Mouse (Mus musculus) hindbrain, embryonic 12.5 days (tissue): ENCODE data around the gene Mis18a. TPM values are rescaled to one million over a fixed set of nuclear protein-coding genes. Genes with fewer than 3 reads are reported as not detected.

Experiments used
- ATAC-seq: fragments of 200-750 bp; cut with Nextera tagmentation; 2 replicates; pipeline ENCODE4 v1.8.0; 2017; ENCODE audit warnings: moderate TSS enrichment; ENCODE audit not compliant: low FRiP score
- H3K27ac ChIP-seq: fragments of 300-500 bp; sonication (generic); 2 replicates; pipeline ENCODE4 v1.5.1; 2016; ENCODE audit warnings: mild to moderate bottlenecking
- H3K27me3 ChIP-seq: fragments of 300-500 bp; sonication (generic); 2 replicates; pipeline ENCODE4 v1.6.1; 2016; ENCODE audit warnings: mild to moderate bottlenecking
- H3K36me3 ChIP-seq: fragments of 300-500 bp; sonication (generic); 2 replicates; pipeline ENCODE4 v1.6.1; 2016; ENCODE audit warnings: mild to moderate bottlenecking
- H3K4me1 ChIP-seq: fragments of 300-500 bp; sonication (generic); 2 replicates; pipeline ENCODE4 v1.6.1; 2016
- H3K4me2 ChIP-seq: fragments of 300-500 bp; sonication (generic); replicated peaks from 2 replicates; pipeline ENCODE4 v1.6.1; 2016; ENCODE audit warnings: mild to moderate bottlenecking
- H3K4me3 ChIP-seq: fragments of 300-500 bp; sonication (generic); 2 replicates; pipeline ENCODE4 v1.5.1; 2016; ENCODE audit warnings: mild to moderate bottlenecking
- H3K9ac ChIP-seq: fragments of 300-500 bp; sonication (generic); 2 replicates; pipeline ENCODE4 v1.6.1; 2016; ENCODE audit warnings: mild to moderate bottlenecking, moderate library complexity
- H3K9me3 ChIP-seq: fragments of 300-500 bp; sonication (generic); replicated peaks from 2 replicates; pipeline ENCODE4 v1.6.1; 2016; ENCODE audit warnings: mild to moderate bottlenecking
- WGBS: fragments of 180-500 bp; shearing (Covaris S2); methylation state at CpG from one replicate; pipeline ENCODE4 v1.1.7; 2016; 5-methylcytosine and 5-hydroxymethylcytosine counted together
- polyA plus RNA-seq: library from polyadenylated mRNA; unstranded; fragments of >200 nt; fragmentation: Nextera tagmentation; extraction: Ambion mirVana; gene quantifications from 2 replicates; pipeline ENCODE4 v1.2.1, GENCODE M21; 2016

Gene Mis18a
- polyA plus RNA-seq, 1 experiment from 2014 or later = 49.5 TPM

DNA sequence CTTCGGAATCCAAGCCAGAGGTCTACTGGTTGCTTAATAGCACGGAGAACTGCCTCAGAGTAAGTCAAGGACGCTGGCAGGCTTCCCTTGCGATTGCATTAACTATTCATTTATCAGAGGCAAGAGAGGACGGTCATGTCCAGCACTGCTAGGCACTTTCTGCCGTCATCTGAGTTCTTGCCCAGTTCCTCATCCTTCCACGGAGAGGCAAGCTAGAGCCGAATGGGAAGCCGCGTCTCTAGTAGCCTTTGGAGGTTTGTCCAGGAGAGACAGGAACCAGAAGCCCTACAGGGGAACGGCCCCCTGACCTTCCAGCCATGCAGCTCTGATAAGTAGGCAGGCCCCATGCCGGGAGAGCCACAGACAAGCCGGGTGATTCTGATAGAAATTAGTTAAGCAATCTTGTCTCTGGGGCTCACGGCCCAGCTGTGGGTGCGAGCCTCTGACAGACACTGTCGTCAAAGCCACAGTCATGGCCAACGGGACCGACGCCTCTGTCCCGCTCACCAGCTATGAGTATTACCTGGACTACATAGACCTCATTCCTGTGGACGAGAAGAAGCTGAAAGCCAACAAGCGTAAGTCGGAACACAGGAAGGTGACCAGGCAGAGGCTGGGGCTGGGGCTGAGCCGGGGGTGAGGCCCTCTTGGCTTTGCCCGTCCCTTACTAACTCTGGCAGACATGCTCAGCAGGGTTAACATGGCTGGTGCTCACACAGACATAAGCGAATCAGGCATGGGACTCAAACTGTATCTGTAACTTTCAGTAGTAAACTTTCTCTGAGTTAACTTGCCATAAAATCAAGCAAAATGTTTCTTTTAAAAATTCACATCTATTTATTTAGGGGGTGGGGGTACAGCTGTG is 11.1 kb upstream of the Mis18a start, which contains the start of gene Mrap:
Mrap (plus strand) TSS at position 116 of the 865 bp plus-strand sequence.
- Histone ChIP-seq H3K27me3 (peaks cover 2% of the 10 kb centered on the region; the same call in 1 of the 2 replicates), H3K27ac (no peak within 1 kb of the TSS), H3K9me3 (no peaks in the 10 kb centered on the region), H3K36me3 (no peaks in the 10 kb centered on the region), H3K4me2 (no peak within 1 kb of the TSS), H3K9ac (no peak within 1 kb of the TSS), H3K4me1 (peaks cover 14% of the 10 kb centered on the region), H3K4me3 (no peak within 1 kb of the TSS)
- WGBS = 87% methylated on average over 26 of the region's 26 CpGs
- no peak for ATAC-seq

DNA sequence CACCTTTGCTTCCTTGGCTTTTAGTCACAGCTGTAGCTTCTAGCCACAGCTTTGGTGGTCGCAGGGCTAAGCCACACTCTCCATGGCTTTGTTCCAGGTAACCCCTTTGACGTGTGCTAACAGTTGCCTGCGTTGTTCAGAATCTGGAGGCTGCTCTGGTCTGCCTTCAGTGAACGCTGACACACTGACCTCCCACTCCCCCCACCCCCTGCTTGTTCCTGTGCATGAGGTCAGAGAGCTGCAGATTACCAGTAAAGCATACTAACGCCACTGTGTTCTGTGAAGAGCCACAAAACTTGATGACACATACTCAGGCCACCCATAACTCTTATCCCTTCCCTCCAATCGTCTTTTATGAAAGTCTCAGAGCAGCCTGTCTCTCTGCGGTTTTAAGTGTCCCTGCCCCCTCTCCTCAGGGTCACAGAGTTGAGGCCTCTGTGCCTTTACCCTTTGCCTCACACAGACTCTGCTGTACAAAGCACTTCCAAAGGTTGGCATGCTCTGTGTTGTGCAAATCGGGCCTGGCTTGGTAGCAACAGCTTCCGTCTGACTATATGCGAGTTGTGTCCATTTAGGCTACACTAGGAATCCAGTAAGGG is 9.6 kb upstream of the Mis18a start:
- no peak overlapping the region for H3K4me2 ChIP-seq
- H3K4me1 ChIP-seq = peaks cover 6% of the 10 kb centered on the region
- no peak overlapping the region for H3K4me3 ChIP-seq
- no peak for ATAC-seq
- H3K9me3 ChIP-seq = no peaks in the 10 kb centered on the region
- 69% methylated on average over 10 of the region's 10 CpGs for WGBS
- H3K27me3 ChIP-seq = peaks cover 2% of the 10 kb centered on the region; the same call in 1 of the 2 replicates
- no peaks in the 10 kb centered on the region for H3K36me3 ChIP-seq
- H3K9ac ChIP-seq = no peak overlapping the region
- no peak overlapping the region for H3K27ac ChIP-seq

DNA sequence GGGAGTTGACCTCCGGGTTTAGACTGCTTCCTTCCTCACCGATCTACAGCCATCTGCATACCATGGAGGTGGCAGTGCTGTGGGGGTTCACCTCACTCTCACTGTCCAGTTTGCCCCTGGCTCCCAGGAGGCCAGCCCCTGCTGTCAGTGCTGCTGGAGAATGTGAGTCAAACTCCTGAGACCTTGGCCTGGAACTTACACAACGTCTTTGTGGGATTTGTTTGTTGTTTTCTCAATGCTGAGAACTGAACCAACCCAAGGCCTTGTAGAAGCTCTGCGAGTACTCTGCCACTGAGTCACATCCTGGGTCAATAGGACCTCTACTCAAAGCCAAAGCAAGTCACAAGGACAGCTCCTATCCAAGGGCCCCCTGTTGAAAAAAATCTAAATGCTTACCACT is 8.4 kb upstream of the Mis18a start:
- no peak overlapping the region for H3K4me3 ChIP-seq
- no peak for ATAC-seq
- WGBS = 73% methylated on average over 4 of the region's 4 CpGs
- no peak overlapping the region for H3K27ac ChIP-seq
- no peaks in the 10 kb centered on the region for H3K4me1 ChIP-seq
- no peak overlapping the region for H3K4me2 ChIP-seq
- H3K36me3 ChIP-seq = no peaks in the 10 kb centered on the region
- H3K9ac ChIP-seq = no peak overlapping the region
- peaks cover 2% of the 10 kb centered on the region; the same call in 1 of the 2 replicates for H3K27me3 ChIP-seq
- H3K9me3 ChIP-seq = no peaks in the 10 kb centered on the region

DNA sequence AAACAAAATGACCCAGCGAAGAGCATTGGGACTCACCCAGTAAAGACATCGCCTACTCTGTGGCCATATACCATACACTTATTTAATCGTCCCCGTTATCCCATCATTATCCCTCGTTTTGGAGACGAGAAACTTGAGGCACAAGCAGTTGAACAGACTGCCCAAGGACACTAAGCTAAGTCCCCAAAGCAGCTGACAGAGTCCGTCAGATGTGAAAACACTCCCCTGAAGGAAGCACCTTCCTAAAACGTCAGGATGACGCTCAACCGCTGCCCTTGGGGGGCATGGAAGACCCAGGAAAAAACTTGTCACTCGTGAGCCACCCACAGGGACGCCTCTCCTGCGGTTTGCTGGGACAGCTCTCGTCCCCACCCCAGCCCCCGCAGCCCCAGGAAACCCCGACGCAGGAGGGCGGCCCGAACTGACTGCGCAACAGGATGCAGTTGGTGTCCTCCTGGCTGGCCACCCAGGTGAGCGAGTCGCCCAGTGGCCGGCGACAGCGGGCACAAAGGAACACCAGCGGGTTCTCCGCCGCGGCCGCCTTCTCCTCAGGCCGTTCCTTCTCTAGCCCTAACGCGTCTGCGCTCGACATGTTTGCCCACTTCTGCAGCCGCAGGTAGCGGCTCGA is 490 bp downstream of the Mis18a start:
- 6% methylated on average over 38 of the region's 38 CpGs for WGBS
- peaks cover 10% of the 10 kb centered on the region for H3K36me3 ChIP-seq
- H3K4me1 ChIP-seq = peaks cover 10% of the 10 kb centered on the region
- H3K4me3 ChIP-seq = peak overlapping the region; percentile 61
- H3K9me3 ChIP-seq = no peaks in the 10 kb centered on the region
- peak overlapping the region; percentile 97 for H3K4me2 ChIP-seq
- H3K9ac ChIP-seq = peak overlapping the region; percentile 68
- H3K27me3 ChIP-seq = no peaks in the 10 kb centered on the region
- no peak overlapping the region for H3K27ac ChIP-seq
- ATAC-seq = peak; percentile 2; the same call in 1 of the 2 replicates

DNA sequence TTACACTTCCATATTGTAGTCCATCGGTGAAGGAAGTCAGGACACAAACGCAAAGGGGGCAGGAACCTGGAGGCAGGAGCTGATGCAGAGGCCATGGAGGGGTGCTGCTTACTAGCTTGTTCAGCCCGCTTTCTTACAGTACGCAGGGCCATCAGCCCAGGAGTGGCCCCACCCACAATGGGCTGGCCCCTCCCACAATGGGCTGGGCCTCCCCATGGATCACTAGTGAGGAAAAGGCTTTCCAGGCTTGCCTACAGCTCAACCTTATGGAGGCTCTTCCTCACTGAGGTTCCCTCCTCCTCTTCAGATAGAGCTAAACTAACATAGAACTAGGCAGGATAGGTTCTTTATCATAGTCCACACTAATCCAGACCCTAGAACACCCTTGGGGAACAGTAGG is 3.2 kb downstream of the Mis18a start:
- no peak overlapping the region for H3K27ac ChIP-seq
- ATAC-seq = no peak
- H3K9ac ChIP-seq = no peak overlapping the region
- peaks cover 10% of the 10 kb centered on the region for H3K4me1 ChIP-seq
- no peak overlapping the region for H3K4me3 ChIP-seq
- H3K36me3 ChIP-seq = peaks cover 26% of the 10 kb centered on the region
- H3K27me3 ChIP-seq = no peaks in the 10 kb centered on the region
- 98% methylated on average over 4 of the region's 4 CpGs for WGBS
- H3K9me3 ChIP-seq = no peaks in the 10 kb centered on the region
- H3K4me2 ChIP-seq = no peak overlapping the region

DNA sequence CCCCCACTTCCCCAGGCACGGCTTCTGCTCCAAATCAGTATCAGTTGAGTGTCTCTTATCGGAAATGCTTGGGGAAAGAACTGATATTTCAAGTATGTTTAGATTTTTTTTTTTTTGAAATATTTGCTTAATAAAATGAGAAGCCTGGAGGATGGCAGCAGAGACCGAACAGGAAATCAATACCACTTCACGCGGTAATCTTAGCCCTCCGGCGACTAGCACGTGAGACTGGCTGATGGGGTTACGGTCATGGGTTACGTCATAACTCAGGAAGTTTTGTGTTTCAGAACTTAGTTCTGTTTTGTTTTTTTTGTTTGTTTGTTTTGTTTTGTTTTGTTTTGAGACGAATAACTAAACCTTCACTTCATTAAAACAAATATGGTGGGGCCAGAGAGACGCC is 16.9 kb downstream of the Mis18a start:
- Histone ChIP-seq H3K4me1 (peaks cover 20% of the 10 kb centered on the region), H3K4me3 (peak overlapping the region; percentile 20), H3K9me3 (no peaks in the 10 kb centered on the region), H3K27me3 (no peaks in the 10 kb centered on the region; the same call in 1 of the 2 replicates), H3K36me3 (no peaks in the 10 kb centered on the region), H3K27ac (peak overlapping the region; percentile 77), H3K9ac (peak overlapping the region; percentile 23; the same call in 1 of the 2 replicates), H3K4me2 (peak overlapping the region; percentile 49)
- WGBS = 69% methylated on average over 12 of the region's 12 CpGs
- no peak for ATAC-seq

DNA sequence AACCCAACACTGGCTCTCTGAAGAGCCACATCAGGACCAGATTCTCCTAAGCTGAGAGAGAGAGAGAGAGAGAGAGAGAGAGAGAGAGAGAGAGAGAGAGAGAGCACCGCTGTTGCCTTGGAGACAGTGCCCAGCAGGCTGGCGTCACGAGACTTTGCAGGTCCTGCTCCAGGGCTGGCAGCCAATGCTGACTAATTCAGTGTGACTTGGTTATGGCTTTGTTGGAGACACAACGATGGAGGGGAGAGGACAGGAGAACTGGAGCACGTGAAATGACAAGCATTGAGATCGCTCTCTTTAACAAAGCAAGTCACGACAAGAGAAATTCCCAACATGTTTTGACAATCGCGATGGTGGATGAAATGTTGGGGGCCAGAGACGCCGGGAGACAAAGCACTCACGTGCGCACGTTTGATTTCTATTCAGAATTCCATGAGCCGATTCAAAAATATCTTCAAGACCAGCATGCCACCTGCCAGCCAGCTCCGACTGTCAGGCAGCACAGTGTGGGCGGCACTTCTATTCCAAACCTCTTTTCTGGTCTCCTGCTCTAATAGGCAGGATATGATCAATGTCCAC is 17.4 kb downstream of the Mis18a start:
- H3K36me3 ChIP-seq = no peaks in the 10 kb centered on the region
- peak overlapping the region; percentile 23; the same call in 1 of the 2 replicates for H3K9ac ChIP-seq
- H3K4me3 ChIP-seq = peak overlapping the region; percentile 20
- H3K27ac ChIP-seq = peak overlapping the region; percentile 77
- no peaks in the 10 kb centered on the region; the same call in 1 of the 2 replicates for H3K27me3 ChIP-seq
- H3K4me1 ChIP-seq = peaks cover 20% of the 10 kb centered on the region
- ATAC-seq = peak; percentile 93
- no peaks in the 10 kb centered on the region for H3K9me3 ChIP-seq
- H3K4me2 ChIP-seq = peak overlapping the region; percentile 49
- 21% methylated on average over 17 of the region's 17 CpGs for WGBS

DNA sequence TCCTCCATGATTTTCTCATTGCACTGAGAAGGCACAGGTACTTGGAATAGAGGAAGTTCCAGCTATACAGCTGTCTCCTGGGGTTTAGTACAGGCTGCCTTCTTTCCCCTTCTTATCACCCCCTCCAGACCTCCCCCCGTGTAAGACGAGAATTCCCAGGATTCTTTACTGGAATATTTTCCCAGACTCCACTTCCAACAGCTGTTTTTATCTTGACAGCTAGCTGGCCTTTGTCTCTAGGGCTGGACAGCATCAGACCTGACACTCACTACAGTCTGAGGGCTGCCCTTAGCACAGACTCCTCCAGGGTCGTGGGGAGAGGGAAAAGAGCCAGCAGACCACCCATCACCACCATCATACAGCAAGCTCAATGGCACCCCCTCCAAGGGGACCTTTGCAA is 20.9 kb downstream of the Mis18a start:
- H3K9ac ChIP-seq = no peak overlapping the region
- no peak overlapping the region for H3K4me2 ChIP-seq
- H3K4me3 ChIP-seq = no peak overlapping the region
- H3K4me1 ChIP-seq = peaks cover 11% of the 10 kb centered on the region
- 46% methylated on average over 3 of the region's 3 CpGs for WGBS
- no peak for ATAC-seq
- H3K36me3 ChIP-seq = no peaks in the 10 kb centered on the region
- H3K27me3 ChIP-seq = no peaks in the 10 kb centered on the region
- H3K9me3 ChIP-seq = no peaks in the 10 kb centered on the region
- no peak overlapping the region for H3K27ac ChIP-seq

DNA sequence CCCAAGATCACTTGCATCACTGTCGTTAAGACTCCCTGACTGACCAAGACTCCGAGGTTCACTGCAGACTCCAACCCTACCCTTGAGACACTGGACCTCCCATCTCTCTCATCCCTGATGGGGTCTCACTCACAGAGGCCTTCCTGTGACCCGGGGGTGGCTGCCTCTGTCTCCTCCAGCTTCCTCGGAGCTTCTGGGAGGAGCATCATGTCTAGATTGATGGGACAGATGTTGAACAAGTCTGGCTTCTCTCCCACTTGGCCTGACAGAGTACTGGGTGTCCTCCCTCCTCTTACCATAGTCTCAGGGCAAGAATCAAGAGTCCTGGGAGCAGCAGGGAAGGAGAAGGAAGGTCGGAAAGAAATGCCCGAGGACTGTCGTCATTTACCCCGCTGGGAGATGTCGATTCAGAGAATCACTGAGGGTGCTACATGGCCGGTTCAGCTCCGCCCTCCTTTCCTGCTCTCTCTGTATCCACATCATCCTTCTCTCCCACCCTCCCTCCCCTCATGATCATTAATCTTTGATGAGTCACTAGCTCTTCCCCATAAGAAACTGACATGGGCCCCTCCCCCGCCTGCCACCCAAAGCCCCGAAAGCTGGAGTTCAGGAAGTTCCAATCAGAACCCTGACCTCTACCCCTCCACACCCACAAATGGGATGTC is 22.9 kb downstream of the Mis18a start:
- Histone ChIP-seq H3K27me3 (no peaks in the 10 kb centered on the region), H3K27ac (no peak overlapping the region), H3K36me3 (no peaks in the 10 kb centered on the region), H3K9ac (no peak overlapping the region), H3K4me2 (no peak overlapping the region), H3K4me3 (no peak overlapping the region), H3K4me1 (peaks cover 4% of the 10 kb centered on the region; the same call in 1 of the 2 replicates), H3K9me3 (no peaks in the 10 kb centered on the region)
- no peak for ATAC-seq
- 67% methylated on average over 13 of the region's 13 CpGs for WGBS

DNA sequence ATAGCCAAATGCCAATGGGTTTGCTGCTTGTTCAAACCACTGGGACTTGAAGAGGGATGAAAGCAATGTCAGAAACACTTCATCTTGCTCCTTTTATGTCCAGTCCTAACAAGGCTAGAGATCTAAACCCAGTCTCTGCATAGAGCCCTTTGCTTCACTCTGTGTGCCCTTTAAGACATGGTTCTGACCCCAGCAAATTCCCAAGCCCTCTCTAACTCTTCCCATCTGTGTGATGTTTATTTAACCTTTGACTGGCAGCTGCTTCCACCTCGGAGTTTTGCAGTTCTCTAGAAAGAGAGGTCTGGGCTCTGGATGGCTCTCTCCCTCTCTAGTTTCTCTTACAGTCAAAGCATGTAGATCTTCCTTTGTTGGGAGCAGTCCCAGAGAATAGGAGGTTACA is 23.6 kb downstream of the Mis18a start:
- no peaks in the 10 kb centered on the region for H3K9me3 ChIP-seq
- WGBS = 37% methylated on average over 1 of the region's 1 CpGs
- no peak overlapping the region for H3K27ac ChIP-seq
- H3K4me3 ChIP-seq = no peak overlapping the region
- no peaks in the 10 kb centered on the region for H3K4me1 ChIP-seq
- H3K4me2 ChIP-seq = no peak overlapping the region
- H3K27me3 ChIP-seq = no peaks in the 10 kb centered on the region
- ATAC-seq = no peak
- no peaks in the 10 kb centered on the region for H3K36me3 ChIP-seq
- no peak overlapping the region for H3K9ac ChIP-seq

DNA sequence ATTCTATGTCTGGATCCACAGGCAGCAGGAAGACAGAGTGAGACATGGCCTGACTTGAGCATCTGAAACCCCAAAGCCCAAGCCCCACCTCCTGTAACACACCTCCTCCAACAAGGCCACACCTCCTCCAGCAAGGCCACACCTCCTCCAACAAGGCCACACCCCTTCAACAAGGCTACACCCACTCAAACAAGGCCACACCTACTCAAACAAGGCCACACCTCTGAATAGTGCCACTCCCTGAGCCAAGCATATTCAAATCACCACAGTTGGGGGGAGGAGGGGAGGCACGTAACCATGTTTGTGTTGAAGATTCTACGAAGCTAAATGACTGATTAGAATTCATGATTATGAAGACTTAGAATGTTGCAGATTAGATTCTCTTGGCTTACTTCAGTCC is 25.7 kb downstream of the Mis18a start:
- no peak for ATAC-seq
- Histone ChIP-seq H3K9me3 (no peaks in the 10 kb centered on the region), H3K27ac (no peak overlapping the region), H3K36me3 (no peaks in the 10 kb centered on the region), H3K4me2 (no peak overlapping the region), H3K4me3 (no peak overlapping the region), H3K4me1 (no peaks in the 10 kb centered on the region), H3K27me3 (no peaks in the 10 kb centered on the region), H3K9ac (no peak overlapping the region)
- WGBS = 87% methylated on average over 2 of the region's 2 CpGs
